Mouse (Mus musculus) retina, adult 2 months (tissue): ENCODE data around the gene Ccl26.
"Not testable (repeated sequence)": the region's sequence is repeated elsewhere in the genome, so short reads cannot be mapped to it uniquely, and the experiment has no call there.

Experiments
- DNase-seq: peaks from one replicate; pipeline ENCODE4 v3.0.0-alpha.2; 2012; ENCODE audit warnings: low read depth, low spot score

Gene Ccl26

DNA sequence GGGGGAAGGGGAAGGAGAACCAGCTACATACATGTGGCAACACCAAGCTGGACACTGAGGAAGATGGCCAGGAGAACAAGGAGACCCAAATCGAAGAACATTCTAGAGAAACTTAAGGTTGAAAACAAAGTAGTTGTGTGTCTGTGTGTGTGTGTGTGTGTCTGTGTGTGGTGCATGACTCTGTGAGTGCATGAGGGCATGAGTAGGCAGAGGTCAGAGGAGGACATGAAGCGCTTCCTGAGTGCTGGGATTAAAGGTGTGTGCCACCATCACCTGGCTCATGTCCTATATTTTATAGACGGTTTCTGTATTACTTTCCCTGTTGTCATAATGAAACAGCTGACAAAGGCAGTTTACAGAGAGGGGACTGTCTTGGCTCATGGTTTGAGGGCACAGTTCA is at the start of gene Ccl26:
TSS of gene Ccl26 (minus strand) at position 101 of the 400 bp plus-strand sequence.
- DNase-seq: no peak

DNA sequence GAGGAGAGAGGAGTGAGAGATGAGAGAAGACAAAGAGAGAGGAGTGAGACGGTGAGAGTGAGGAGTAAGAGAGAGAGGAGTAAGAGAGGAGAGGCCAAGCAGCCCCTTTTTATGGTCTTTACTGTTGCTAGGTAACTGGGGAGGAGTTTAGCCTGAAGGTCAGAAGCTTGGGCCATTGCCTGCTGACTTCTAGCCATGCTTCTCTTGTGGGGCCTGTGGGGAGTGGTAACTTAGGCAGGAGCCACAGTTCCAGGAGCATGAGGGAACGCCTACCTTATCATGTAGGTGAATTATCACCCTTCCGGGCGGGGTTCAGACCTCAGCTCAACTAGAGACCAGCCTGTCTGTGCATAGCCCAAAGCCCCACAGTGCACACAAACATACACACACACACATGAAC is 46.4 kb upstream of the Ccl26 start:
- DNase-seq: no peak

DNA sequence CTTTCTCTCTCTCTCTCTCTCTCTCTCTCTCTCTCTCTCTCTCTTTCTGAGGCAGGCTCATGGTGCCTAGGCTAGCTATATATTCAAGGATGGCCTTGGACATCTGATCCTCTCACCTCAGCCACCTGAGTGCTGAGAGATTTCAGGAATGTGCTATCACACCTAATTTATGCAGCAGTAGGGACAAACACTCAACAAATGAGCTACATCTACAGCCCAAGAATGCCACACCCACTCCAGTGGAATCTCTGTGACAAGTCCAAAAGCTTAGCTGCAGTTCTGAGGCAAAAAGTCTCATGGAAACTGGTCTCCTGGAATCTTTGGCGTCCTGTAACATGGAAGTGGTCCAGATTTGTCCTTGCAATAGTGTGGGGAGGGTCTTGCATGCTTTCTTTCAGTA is 44.2 kb upstream of the Ccl26 start:
- no peak for DNase-seq

GRCm38 (mm10) chr5:135606717-135607116 is 43.3 kb upstream of the Ccl26 start:
- not testable (repeated sequence) for DNase-seq

- DNase-seq: not testable (repeated sequence)
Measured at GRCm38 (mm10) chr5:135604643-135605042, 41.3 kb upstream of the Ccl26 start.

- DNase-seq: no peak
Measured at GRCm38 (mm10) chr5:135589996-135590784, 26.8 kb upstream of the Ccl26 start.

- DNase-seq: no peak
Measured at GRCm38 (mm10) chr5:135587764-135588163, 24.4 kb upstream of the Ccl26 start.

- DNase-seq: no peak
Measured at GRCm38 (mm10) chr5:135585691-135586090, 22.3 kb upstream of the Ccl26 start.

GRCm38 (mm10) chr5:135582330-135582729 is 19.0 kb upstream of the Ccl26 start:
- DNase-seq: no peak

GRCm38 (mm10) chr5:135579331-135579751 is 16.0 kb upstream of the Ccl26 start:
- no peak for DNase-seq

DNA sequence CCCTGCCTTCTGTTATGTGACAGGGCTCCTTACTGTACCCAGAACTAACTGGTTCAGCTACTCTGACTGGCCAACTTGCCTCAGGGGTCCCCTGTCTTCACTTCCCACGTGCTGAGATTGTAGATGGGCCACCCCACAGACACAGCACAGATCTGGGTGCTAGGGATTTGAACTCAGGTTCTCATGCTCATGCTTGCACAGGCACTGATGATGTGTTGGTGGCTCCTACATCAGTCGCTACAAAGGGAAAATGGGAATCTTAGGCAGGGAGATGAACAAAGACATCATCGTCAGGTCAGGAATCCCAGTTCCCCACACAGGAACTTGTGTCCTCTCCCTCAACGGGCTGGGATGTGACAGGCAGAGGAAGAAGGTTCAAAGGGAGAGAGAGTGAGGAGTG is 12.7 kb upstream of the Ccl26 start:
- DNase-seq: no peak

GRCm38 (mm10) chr5:135573006-135573405 is 9.6 kb upstream of the Ccl26 start, which contains the start of gene Ccl24:
Gene Ccl24, minus strand, starts transcription at chr5:135573049.
- DNase-seq: no peak

DNA sequence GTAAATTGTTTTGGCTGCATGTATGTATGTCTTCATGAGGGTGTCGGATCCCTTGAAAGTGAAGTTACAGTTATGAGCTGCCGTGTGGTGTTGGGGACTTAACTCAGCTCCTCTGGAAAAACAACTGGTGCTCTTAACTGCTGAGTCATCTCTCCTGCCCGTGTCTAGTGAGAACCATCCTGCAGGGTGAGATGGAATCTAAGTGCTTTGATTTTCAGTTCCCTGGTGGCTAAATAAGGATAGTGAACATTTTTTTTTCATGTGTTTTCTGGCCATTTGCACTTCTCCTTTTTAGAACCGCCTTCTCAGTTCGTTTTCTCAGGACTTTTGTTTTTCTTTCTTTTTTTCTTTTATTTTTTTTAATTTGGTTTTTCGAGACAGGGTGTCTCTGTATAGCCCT is 5.3 kb upstream of the Ccl26 start:
- DNase-seq: no peak

GRCm38 (mm10) chr5:135567556-135568265 is 4.3 kb upstream of the Ccl26 start:
- no peak for DNase-seq

DNA sequence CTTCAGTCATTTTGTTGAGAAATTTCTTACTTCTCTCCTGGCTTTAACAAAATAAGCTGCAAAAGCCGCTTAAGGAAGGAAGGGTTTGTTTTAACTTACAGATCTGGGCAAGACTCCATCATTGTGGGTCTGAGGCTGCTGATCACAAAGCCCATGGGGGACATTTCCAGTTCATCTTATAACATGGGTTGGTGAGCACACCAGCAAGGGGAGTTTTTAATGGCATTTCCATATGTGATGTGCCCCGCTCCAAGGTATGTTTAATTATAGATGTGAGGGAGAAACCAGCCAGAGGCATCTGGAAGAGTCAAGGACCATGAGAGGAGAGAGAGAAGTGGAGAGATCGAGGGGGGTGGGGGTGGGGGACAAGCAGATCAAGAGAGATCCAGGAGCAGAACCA is 5.7 kb downstream of the Ccl26 start:
- DNase-seq: no peak

DNA sequence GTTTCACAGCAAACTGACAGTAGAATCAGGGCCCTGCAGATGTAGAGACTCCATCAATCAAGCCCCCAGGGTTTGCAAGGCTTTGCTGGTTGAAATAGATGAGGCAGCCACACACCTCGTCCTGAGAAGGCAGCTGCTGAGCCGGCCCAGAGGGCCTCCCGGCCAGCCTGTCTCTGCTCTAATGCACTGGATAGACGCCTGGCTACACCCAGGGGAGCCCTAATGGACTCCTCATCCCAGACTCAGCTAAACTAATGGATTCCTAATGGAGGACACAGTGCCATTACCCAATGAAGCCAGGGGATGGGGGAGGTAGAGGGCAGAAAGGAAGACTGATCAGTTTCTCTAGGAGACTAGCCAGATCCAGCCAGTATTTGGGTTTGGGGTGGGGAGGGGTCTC is 6.3 kb downstream of the Ccl26 start:
- no peak for DNase-seq

- no peak for DNase-seq
Measured at GRCm38 (mm10) chr5:135556259-135556658, 7.1 kb downstream of the Ccl26 start.

DNA sequence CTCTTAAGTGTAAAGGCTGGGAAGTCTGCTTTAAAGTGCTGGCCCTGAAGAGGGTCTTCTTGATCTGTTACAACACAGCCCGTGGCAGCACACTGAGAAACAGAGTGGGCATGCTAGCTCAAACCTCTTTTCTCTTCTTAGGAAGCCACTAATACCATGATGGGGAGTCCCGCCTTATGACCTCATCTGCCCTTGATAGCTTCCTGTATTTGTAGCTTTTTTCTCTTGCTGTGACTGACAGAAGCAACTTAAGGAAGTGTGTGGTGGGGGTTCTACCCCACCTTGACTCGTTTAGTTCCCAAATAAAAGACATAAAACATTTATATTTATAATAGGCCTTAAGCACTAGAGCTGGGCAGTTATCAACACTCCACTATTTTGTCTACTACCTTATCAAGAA is 11.8 kb downstream of the Ccl26 start:
- DNase-seq: no peak

DNA sequence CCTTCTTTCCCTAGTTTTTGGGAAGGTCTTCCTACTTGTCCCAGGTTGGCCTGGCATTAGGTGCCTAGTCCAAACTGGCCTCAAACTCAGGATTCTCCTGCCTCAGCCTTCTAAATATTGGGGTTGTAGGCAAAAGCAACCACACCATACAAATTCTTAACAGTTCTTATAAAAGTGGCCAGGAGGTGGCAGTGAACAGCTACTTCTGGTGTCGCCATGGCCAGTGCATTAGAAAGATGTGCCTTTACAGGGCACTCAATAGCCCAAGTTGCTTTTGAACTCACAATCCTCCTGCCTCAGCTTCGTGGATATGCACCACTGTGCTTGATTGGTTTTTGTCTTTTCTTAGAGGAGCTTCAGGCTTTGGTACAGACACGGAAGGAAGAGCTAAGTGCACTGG is 12.5 kb downstream of the Ccl26 start:
- DNase-seq: no peak

DNA sequence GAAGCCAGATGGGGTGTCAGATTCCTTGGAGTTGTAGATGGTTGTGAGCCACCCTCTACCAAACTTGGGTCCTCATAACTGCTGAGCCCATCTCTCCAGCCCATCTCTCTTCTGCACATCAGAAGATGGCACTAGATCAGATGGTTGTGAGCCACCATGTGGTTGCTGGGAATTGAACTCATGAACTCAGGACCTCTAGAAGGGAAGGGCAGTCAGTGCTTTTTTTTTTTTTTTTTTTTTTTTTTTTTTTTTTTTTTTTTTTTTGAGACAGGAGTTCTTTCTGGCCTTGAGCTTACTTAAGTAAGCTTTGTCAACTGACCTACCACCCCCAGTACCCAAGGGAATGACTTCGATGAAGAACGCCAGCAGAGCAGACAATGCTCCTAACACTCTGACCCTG is 15.4 kb downstream of the Ccl26 start:
- DNase-seq: no peak

DNA sequence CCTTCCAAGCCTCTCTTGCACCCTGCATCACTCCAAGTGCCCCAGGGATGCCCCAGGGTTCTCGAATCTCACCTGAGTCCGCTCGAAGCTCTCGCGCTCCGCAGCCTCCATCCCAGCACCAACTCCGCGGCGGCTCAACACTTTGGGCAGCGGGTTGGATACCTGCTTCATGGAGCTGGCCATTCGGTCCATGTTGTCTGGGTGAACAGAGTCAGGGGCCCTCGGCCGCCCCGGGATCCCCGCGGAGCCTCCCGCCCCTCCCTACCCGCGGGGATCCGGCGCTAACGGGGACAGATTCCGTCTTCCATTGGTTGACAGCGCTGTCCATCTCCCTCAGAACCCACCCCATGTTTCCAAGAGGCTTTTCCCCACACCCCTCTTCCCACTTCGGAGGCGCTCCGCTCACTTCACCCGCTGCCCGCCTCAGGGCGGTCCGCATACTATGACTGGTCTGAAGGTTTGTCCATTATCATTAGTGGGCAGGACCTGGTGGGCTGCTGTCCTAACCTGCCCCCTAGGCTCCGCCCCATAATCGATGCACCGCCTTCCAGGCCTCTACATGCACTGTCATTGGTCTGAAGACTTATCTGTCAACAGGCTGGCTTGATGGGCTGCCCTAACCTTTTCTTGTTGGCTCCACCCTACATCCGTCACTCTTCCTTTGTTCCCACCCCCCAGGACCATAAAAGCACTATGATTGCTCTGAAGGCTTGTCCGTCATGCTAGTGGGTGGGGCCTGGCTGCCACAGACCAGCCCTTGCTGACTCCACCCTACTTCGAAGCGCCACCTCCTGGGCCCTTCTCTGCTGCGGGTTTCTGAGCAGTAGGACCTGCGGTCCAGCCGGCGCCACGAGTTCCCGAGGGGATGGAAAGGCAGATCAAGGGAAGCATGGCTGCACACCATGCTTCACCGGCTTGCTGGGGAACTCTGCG is 18.2 kb downstream of the Ccl26 start, which contains the start of gene Hip1:
TSS of gene Hip1 (minus strand) at position 256 of the 933 bp plus-strand sequence.
- peak; percentile 100 for DNase-seq

- DNase-seq: no peak
Measured at GRCm38 (mm10) chr5:135544032-135544558, 19.3 kb downstream of the Ccl26 start.
